Mouse (Mus musculus): ENCODE measurements around the gene Cd300a.

- TF ChIP-seq CTCF (IDR thresholded peaks at IDR 0.05; ENCODE audit: borderline replicate concordance, extremely low read depth, insufficient read depth, insufficient read length): no peak
- TF ChIP-seq POLR2A (IDR thresholded peaks at IDR 0.05; ENCODE audit: borderline replicate concordance, extremely low read depth, insufficient read depth, insufficient read length, poor library complexity, severe bottlenecking): no peak
Observed at GRCm38 (mm10) chr11:114933591-114933990, 43.8 kb downstream of the Cd300a start.
